Mouse (Mus musculus): ENCODE data around the gene Apopt1. TPM values are rescaled to one million over a fixed set of nuclear protein-coding genes. Genes with fewer than 3 reads are reported as not detected.

Apopt1 gene
- polyA plus RNA-seq, 1 experiment from 2014 or later = 52.5 TPM

GRCm38 (mm10) chr12:111753347-111753746, 40.3 kb downstream of the Apopt1 start:
- Histone ChIP-seq H3K4me2 (replicated peaks; ENCODE audit: low read depth, low read length) (no peak overlapping the region), H3K27ac (ENCODE audit: low read depth, low read length) (no peak overlapping the region), H3K4me3 (ENCODE audit: low read depth, low read length) (no peak overlapping the region), H3K27me3 (ENCODE audit: control insufficient read depth, insufficient read depth, low read length) (no peaks in the 10 kb centered on the region), H3K36me3 (ENCODE audit: control insufficient read depth, insufficient read depth, low read length) (no peaks in the 10 kb centered on the region), H3K4me1 (replicated peaks; ENCODE audit: control insufficient read depth, insufficient read depth, low read length) (peaks cover 7% of the 10 kb centered on the region), H3K9ac (ENCODE audit: low read depth, low read length) (no peak overlapping the region), H3K9me3 (ENCODE audit: control insufficient read depth, low read length) (no peaks in the 10 kb centered on the region)
- 69% methylated on average over 9 of the region's 9 CpGs for whole genome bisulfite sequencing
- no peak for ATAC-seq (ENCODE audit: low FRiP score)
- no peak for DNase-seq (ENCODE audit: low spot score)

GRCm38 (mm10) chr12:111754710-111755109, 41.6 kb downstream of the Apopt1 start:
- no peak overlapping the region for H3K4me2 ChIP-seq (replicated peaks; ENCODE audit: low read depth, low read length)
- H3K27ac ChIP-seq (ENCODE audit: low read depth, low read length) = no peak overlapping the region
- peaks cover 8% of the 10 kb centered on the region for H3K4me1 ChIP-seq (replicated peaks; ENCODE audit: control insufficient read depth, insufficient read depth, low read length)
- H3K9me3 ChIP-seq (ENCODE audit: control insufficient read depth, low read length) = no peaks in the 10 kb centered on the region
- no peaks in the 10 kb centered on the region for H3K36me3 ChIP-seq (ENCODE audit: control insufficient read depth, insufficient read depth, low read length)
- H3K27me3 ChIP-seq (ENCODE audit: control insufficient read depth, insufficient read depth, low read length) = no peaks in the 10 kb centered on the region
- no peak overlapping the region for H3K9ac ChIP-seq (ENCODE audit: low read depth, low read length)
- H3K4me3 ChIP-seq (ENCODE audit: low read depth, low read length) = no peak overlapping the region
- ATAC-seq (ENCODE audit: low FRiP score) = no peak
- DNase-seq (ENCODE audit: low spot score) = no peak

- ATAC-seq (ENCODE audit: low FRiP score) = no peak
- H3K27me3 ChIP-seq (ENCODE audit: control insufficient read depth, insufficient read depth, low read length) = no peaks in the 10 kb centered on the region
- no peak overlapping the region for H3K9ac ChIP-seq (ENCODE audit: low read depth, low read length)
- DNase-seq (ENCODE audit: low spot score) = no peak
- no peak overlapping the region for H3K4me3 ChIP-seq (ENCODE audit: low read depth, low read length)
- H3K27ac ChIP-seq (ENCODE audit: low read depth, low read length) = no peak overlapping the region
- H3K4me1 ChIP-seq (replicated peaks; ENCODE audit: control insufficient read depth, insufficient read depth, low read length) = peaks cover 8% of the 10 kb centered on the region
- no peak overlapping the region for H3K4me2 ChIP-seq (replicated peaks; ENCODE audit: low read depth, low read length)
- H3K36me3 ChIP-seq (ENCODE audit: control insufficient read depth, insufficient read depth, low read length) = no peaks in the 10 kb centered on the region
- WGBS = 65% methylated on average over 2 of the region's 2 CpGs
- no peaks in the 10 kb centered on the region for H3K9me3 ChIP-seq (ENCODE audit: control insufficient read depth, low read length)
Observed at GRCm38 (mm10) chr12:111755231-111755630, 42.2 kb downstream of the Apopt1 start.

- Histone ChIP-seq H3K9ac (ENCODE audit: low read depth, low read length) (no peak overlapping the region), H3K4me3 (ENCODE audit: low read depth, low read length) (no peak overlapping the region), H3K9me3 (ENCODE audit: control insufficient read depth, low read length) (no peaks in the 10 kb centered on the region), H3K36me3 (ENCODE audit: control insufficient read depth, insufficient read depth, low read length) (no peaks in the 10 kb centered on the region), H3K4me2 (replicated peaks; ENCODE audit: low read depth, low read length) (no peak overlapping the region), H3K4me1 (replicated peaks; ENCODE audit: control insufficient read depth, insufficient read depth, low read length) (peaks cover 11% of the 10 kb centered on the region), H3K27ac (ENCODE audit: low read depth, low read length) (no peak overlapping the region), H3K27me3 (ENCODE audit: control insufficient read depth, insufficient read depth, low read length) (no peaks in the 10 kb centered on the region)
- no peak for DNase-seq (ENCODE audit: low spot score)
- WGBS = 75% methylated on average over 4 of the region's 4 CpGs
- ATAC-seq (ENCODE audit: low FRiP score) = no peak
Observed at GRCm38 (mm10) chr12:111756082-111756697, 43.1 kb downstream of the Apopt1 start.

GRCm38 (mm10) chr12:111756698-111757082, 43.6 kb downstream of the Apopt1 start:
- Histone ChIP-seq H3K27me3 (ENCODE audit: control insufficient read depth, insufficient read depth, low read length) (no peaks in the 10 kb centered on the region), H3K9ac (ENCODE audit: low read depth, low read length) (no peak overlapping the region), H3K4me2 (replicated peaks; ENCODE audit: low read depth, low read length) (no peak overlapping the region), H3K36me3 (ENCODE audit: control insufficient read depth, insufficient read depth, low read length) (no peaks in the 10 kb centered on the region), H3K4me3 (ENCODE audit: low read depth, low read length) (no peak overlapping the region), H3K27ac (ENCODE audit: low read depth, low read length) (no peak overlapping the region), H3K4me1 (replicated peaks; ENCODE audit: control insufficient read depth, insufficient read depth, low read length) (peaks cover 11% of the 10 kb centered on the region), H3K9me3 (ENCODE audit: control insufficient read depth, low read length) (no peaks in the 10 kb centered on the region)
- WGBS = 44% methylated on average over 5 of the region's 5 CpGs
- DNase-seq (ENCODE audit: low spot score) = no peak
- no peak for ATAC-seq (ENCODE audit: low FRiP score)

GRCm38 (mm10) chr12:111757561-111758325, 44.7 kb downstream of the Apopt1 start:
- Histone ChIP-seq H3K9me3 (ENCODE audit: control insufficient read depth, low read length) (no peaks in the 10 kb centered on the region), H3K4me1 (replicated peaks; ENCODE audit: control insufficient read depth, insufficient read depth, low read length) (peaks cover 11% of the 10 kb centered on the region), H3K27me3 (ENCODE audit: control insufficient read depth, insufficient read depth, low read length) (no peaks in the 10 kb centered on the region), H3K4me2 (replicated peaks; ENCODE audit: low read depth, low read length) (peak overlapping the region; percentile 90), H3K4me3 (ENCODE audit: low read depth, low read length) (peak overlapping the region; percentile 84), H3K27ac (ENCODE audit: low read depth, low read length) (0 out of 2 replicates have a peak overlapping the region, but pooled peaks have one; percentile 17), H3K36me3 (ENCODE audit: control insufficient read depth, insufficient read depth, low read length) (no peaks in the 10 kb centered on the region), H3K9ac (ENCODE audit: low read depth, low read length) (peak overlapping the region; percentile 98)
- ATAC-seq (ENCODE audit: low FRiP score) (no peak), DNase-seq (ENCODE audit: low spot score) (peak; percentile 19)
- 48% methylated on average over 10 of the region's 10 CpGs for WGBS

GRCm38 (mm10) chr12:111758381-111759175, 45.5 kb downstream of the Apopt1 start, which contains the start of gene Klc1:
Gene Klc1 (plus strand): TSS chr12:111758849.
- WGBS = under 1% methylated on average over 51 of the region's 85 CpGs
- Histone ChIP-seq H3K9ac (ENCODE audit: low read depth, low read length) (peak within 1 kb of the TSS; percentile 98), H3K27me3 (ENCODE audit: control insufficient read depth, insufficient read depth, low read length) (no peaks in the 10 kb centered on the region), H3K36me3 (ENCODE audit: control insufficient read depth, insufficient read depth, low read length) (no peaks in the 10 kb centered on the region), H3K4me3 (ENCODE audit: low read depth, low read length) (peak within 1 kb of the TSS; percentile 84), H3K27ac (ENCODE audit: low read depth, low read length) (peak within 1 kb of the TSS; percentile 91), H3K4me1 (replicated peaks; ENCODE audit: control insufficient read depth, insufficient read depth, low read length) (peaks cover 11% of the 10 kb centered on the region), H3K4me2 (replicated peaks; ENCODE audit: low read depth, low read length) (peak within 1 kb of the TSS; percentile 90), H3K9me3 (ENCODE audit: control insufficient read depth, low read length) (no peaks in the 10 kb centered on the region)
- ATAC-seq (ENCODE audit: low FRiP score) = peak; percentile 84
- peak; percentile 90 for DNase-seq (ENCODE audit: low spot score)

GRCm38 (mm10) chr12:111759176-111760061, 46.4 kb downstream of the Apopt1 start:
- ATAC-seq (ENCODE audit: low FRiP score) = peak; percentile 74
- under 1% methylated on average over 35 of the region's 35 CpGs for WGBS

More at GRCm38 (mm10) chr12:111759176-111760061, 46.4 kb downstream of the Apopt1 start:
- H3K9ac ChIP-seq (ENCODE audit: low read depth, low read length) = peak overlapping the region; percentile 98
- peak overlapping the region; percentile 90 for H3K4me2 ChIP-seq (replicated peaks; ENCODE audit: low read depth, low read length)
- peak overlapping the region; percentile 91 for H3K27ac ChIP-seq (ENCODE audit: low read depth, low read length)
- H3K27me3 ChIP-seq (ENCODE audit: control insufficient read depth, insufficient read depth, low read length) = no peaks in the 10 kb centered on the region
- peak overlapping the region; percentile 84 for H3K4me3 ChIP-seq (ENCODE audit: low read depth, low read length)
- no peaks in the 10 kb centered on the region for H3K36me3 ChIP-seq (ENCODE audit: control insufficient read depth, insufficient read depth, low read length)
- H3K9me3 ChIP-seq (ENCODE audit: control insufficient read depth, low read length) = no peaks in the 10 kb centered on the region
- peak; percentile 65 for DNase-seq (ENCODE audit: low spot score)
- H3K4me1 ChIP-seq (replicated peaks; ENCODE audit: control insufficient read depth, insufficient read depth, low read length) = peaks cover 11% of the 10 kb centered on the region
